Mouse (Mus musculus) C2C12 (cell line): ENCODE results near the gene Snx4. TPM values are rescaled to one million over a fixed set of nuclear protein-coding genes. Genes with fewer than 3 reads are reported as not detected.

Experiments used
- H3K27me3 ChIP-seq: one replicate; pipeline ENCODE4 v1.6.1; 2011; ENCODE audit not compliant: control insufficient read depth, insufficient read depth, insufficient read length
- H3K36me3 ChIP-seq: one replicate; pipeline ENCODE4 v1.6.1; 2011; ENCODE audit not compliant: control insufficient read depth, insufficient read depth
- H3K4me3 ChIP-seq: one replicate; pipeline ENCODE4 v1.5.1; 2011; ENCODE audit warnings: mild to moderate bottlenecking, control low read depth; ENCODE audit not compliant: poor library complexity, insufficient read depth, severe bottlenecking
- H3K79me2 ChIP-seq: one replicate; pipeline ENCODE4 v1.6.1; 2011; ENCODE audit not compliant: control insufficient read depth, insufficient read depth
- H3K79me3 ChIP-seq: one replicate; pipeline ENCODE4 v1.6.1; 2011; ENCODE audit warnings: low read depth, control low read depth
- H3ac ChIP-seq: one replicate; pipeline ENCODE3; 2011; ENCODE audit warnings: low read depth; ENCODE audit not compliant: control insufficient read depth, insufficient read length
- CEBPB ChIP-seq: IDR thresholded peaks from one replicate; pipeline ENCODE4 v1.6.1; 2011; ENCODE audit warnings: low read depth, mild to moderate bottlenecking, control low read depth, moderate library complexity
- CTCF ChIP-seq: IDR thresholded peaks from one replicate; pipeline ENCODE4 v1.5.1; 2011; ENCODE audit not compliant: control insufficient read depth, insufficient read depth, insufficient read length
- FOSL1 ChIP-seq: IDR thresholded peaks from one replicate; pipeline ENCODE4 v1.8.0; 2011; ENCODE audit warnings: mild to moderate bottlenecking, low read length; ENCODE audit not compliant: poor library complexity, insufficient read depth, severe bottlenecking
- MAX ChIP-seq: IDR thresholded peaks from one replicate; pipeline ENCODE4 v1.6.1; 2011; ENCODE audit warnings: mild to moderate bottlenecking, control low read depth
- MYOD1 ChIP-seq: IDR thresholded peaks from one replicate; pipeline ENCODE4 v1.6.1; 2011; ENCODE audit warnings: low read depth; ENCODE audit not compliant: control insufficient read depth, insufficient read length
- MYOG ChIP-seq: IDR thresholded peaks from one replicate; pipeline ENCODE4 v1.6.1; 2011; ENCODE audit not compliant: control insufficient read depth, insufficient read length; ENCODE audit errors: extremely low read depth
- USF1 ChIP-seq: IDR thresholded peaks from one replicate; pipeline ENCODE4 v1.6.1; 2011; ENCODE audit warnings: low read depth, mild to moderate bottlenecking, control low read depth, moderate library complexity
- polyA plus RNA-seq: library from polyadenylated mRNA; unstranded; fragments of >200 nt; fragmentation: generic; extraction: Trizol; gene quantifications from one replicate; pipeline ENCODE4 v1.2.1, GENCODE M21; 2012; ENCODE audit warnings: missing spikeins

Snx4 gene
- polyA plus RNA-seq, 1 experiment: 22.1 TPM

- no peaks in the 10 kb centered on the region for H3K79me2 ChIP-seq
- no peaks in the 10 kb centered on the region for H3K79me3 ChIP-seq
- no peak overlapping the region for H3K4me3 ChIP-seq
- no peak for TF ChIP-seq CTCF
- no peak for TF ChIP-seq CEBPB
- no peak for TF ChIP-seq FOSL1
- TF ChIP-seq USF1: no peak
- H3K36me3 ChIP-seq: no peaks in the 10 kb centered on the region
- no peak overlapping the region for H3ac ChIP-seq
- peaks cover 3% of the 10 kb centered on the region for H3K27me3 ChIP-seq
Observed at GRCm38 (mm10) chr16:33325704-33326455, 74.6 kb downstream of the Snx4 start.

- Histone ChIP-seq H3K79me3 (no peaks in the 10 kb centered on the region), H3ac (no peak overlapping the region), H3K79me2 (no peaks in the 10 kb centered on the region), H3K4me3 (no peak overlapping the region), H3K36me3 (no peaks in the 10 kb centered on the region), H3K27me3 (peaks cover 3% of the 10 kb centered on the region)
- no peak for TF ChIP-seq MAX
- TF ChIP-seq CEBPB: no peak
- TF ChIP-seq FOSL1: no peak
- no peak for TF ChIP-seq CTCF
- TF ChIP-seq USF1: no peak
- no peak for TF ChIP-seq MYOG
- no peak for TF ChIP-seq MYOD1
Observed at GRCm38 (mm10) chr16:33326589-33326988, 75.3 kb downstream of the Snx4 start.

- Histone ChIP-seq H3K79me3 (no peaks in the 10 kb centered on the region), H3K27me3 (peaks cover 3% of the 10 kb centered on the region), H3K4me3 (no peak overlapping the region), H3K36me3 (no peaks in the 10 kb centered on the region), H3ac (no peak overlapping the region), H3K79me2 (no peaks in the 10 kb centered on the region)
- TF ChIP-seq MYOD1 (no peak), USF1 (no peak), CTCF (no peak), FOSL1 (no peak), MYOG (no peak), MAX (no peak), CEBPB (no peak)
Observed at GRCm38 (mm10) chr16:33327101-33327500, 75.9 kb downstream of the Snx4 start.

- TF ChIP-seq CEBPB (no peak), FOSL1 (no peak), MYOG (no peak), MAX (no peak), CTCF (no peak), MYOD1 (no peak), USF1 (no peak)
- Histone ChIP-seq H3K36me3 (no peaks in the 10 kb centered on the region), H3ac (no peak overlapping the region), H3K27me3 (no peaks in the 10 kb centered on the region), H3K79me2 (no peaks in the 10 kb centered on the region), H3K4me3 (no peak overlapping the region), H3K79me3 (no peaks in the 10 kb centered on the region)
Observed at GRCm38 (mm10) chr16:33333015-33333414, 81.8 kb downstream of the Snx4 start.

GRCm38 (mm10) chr16:33337177-33337576 lies 85.9 kb downstream of the Snx4 start:
- Histone ChIP-seq H3ac (no peak overlapping the region), H3K4me3 (no peak overlapping the region), H3K27me3 (no peaks in the 10 kb centered on the region), H3K36me3 (no peaks in the 10 kb centered on the region), H3K79me3 (no peaks in the 10 kb centered on the region), H3K79me2 (no peaks in the 10 kb centered on the region)
- TF ChIP-seq USF1 (no peak), FOSL1 (no peak), CTCF (no peak), MYOD1 (no peak), MAX (no peak), MYOG (no peak), CEBPB (no peak)

- no peaks in the 10 kb centered on the region for H3K36me3 ChIP-seq
- TF ChIP-seq MYOG: no peak
- TF ChIP-seq CEBPB: no peak
- TF ChIP-seq MAX: no peak
- TF ChIP-seq FOSL1: no peak
- no peak for TF ChIP-seq USF1
- TF ChIP-seq MYOD1: no peak
- no peak for TF ChIP-seq CTCF
- no peak overlapping the region for H3ac ChIP-seq
- H3K79me2 ChIP-seq: no peaks in the 10 kb centered on the region
- H3K79me3 ChIP-seq: no peaks in the 10 kb centered on the region
- no peaks in the 10 kb centered on the region for H3K27me3 ChIP-seq
- no peak overlapping the region for H3K4me3 ChIP-seq
Observed at GRCm38 (mm10) chr16:33337681-33338080, 86.4 kb downstream of the Snx4 start.
